Mouse (Mus musculus): ENCODE measurements at regions not wholly inside any gene's neighbourhood (a gene's known extent, or its start where the extent isn't known, plus 50 kb on each side); places are given as distances from the start of the nearest gene placed in this dataset.
A peak's percentile ranks its signal among the peaks of the same experiment; 100 is the strongest.

DNA sequence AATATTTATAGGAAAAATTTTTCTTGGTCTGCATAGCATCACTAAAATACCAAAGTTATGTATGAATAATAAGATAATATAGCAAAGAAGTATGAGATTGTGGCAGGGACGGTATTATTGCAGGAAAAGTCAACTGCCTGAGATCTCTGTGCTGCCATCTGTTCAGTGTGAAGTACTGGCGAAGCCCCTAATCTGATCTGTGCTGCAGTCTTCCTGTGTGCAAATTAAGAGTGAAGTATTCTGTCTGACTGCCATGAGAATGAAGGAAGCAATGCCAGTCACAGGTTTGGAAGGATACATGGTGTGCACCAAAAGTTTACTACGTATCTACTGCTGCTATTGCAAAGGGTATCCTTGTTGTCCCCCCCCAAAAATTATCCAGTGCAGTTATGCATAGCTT, 501.5 kb downstream of the Rab28 start:
- no peak for DNase-seq (ENCODE audit: low spot score in 2 of 2)

- DNase-seq (ENCODE audit: low spot score in 2 of 2), result no peak
Measured at GRCm38 (mm10) chr5:41204417-41204816, 503.5 kb downstream of the Rab28 start.

GRCm38 (mm10) chr5:41187193-41187592, 520.8 kb downstream of the Rab28 start:
- no peak for DNase-seq (ENCODE audit: low spot score in 2 of 2)

DNA sequence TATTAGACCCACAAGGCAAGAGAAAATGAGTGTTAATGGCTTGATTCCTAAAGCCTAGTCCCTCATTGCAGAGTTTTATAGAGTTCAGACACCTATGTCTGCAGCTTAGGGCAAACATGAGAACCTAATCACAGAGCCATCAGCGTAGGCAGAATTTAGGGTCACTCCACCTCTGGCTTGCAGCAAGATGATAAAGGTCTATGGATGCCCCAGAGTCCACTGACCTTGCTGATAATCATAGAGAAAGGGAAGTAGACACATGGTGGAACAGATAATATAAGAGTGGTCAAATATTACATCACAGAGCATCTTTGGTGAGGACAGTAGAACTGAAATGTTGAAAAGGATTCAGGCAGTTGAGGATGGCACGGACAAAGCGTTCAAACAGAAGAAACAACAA, 530.7 kb downstream of the Rab28 start:
- DNase-seq (ENCODE audit: low spot score in 2 of 2), result no peak

GRCm38 (mm10) chr5:41165870-41166626, 541.9 kb downstream of the Rab28 start:
- DNase-seq (ENCODE audit: low spot score in 2 of 2), result no peak

- DNase-seq (ENCODE audit: low spot score in 2 of 2), result no peak
Measured at GRCm38 (mm10) chr5:41125050-41125449, 582.9 kb downstream of the Rab28 start.

DNA sequence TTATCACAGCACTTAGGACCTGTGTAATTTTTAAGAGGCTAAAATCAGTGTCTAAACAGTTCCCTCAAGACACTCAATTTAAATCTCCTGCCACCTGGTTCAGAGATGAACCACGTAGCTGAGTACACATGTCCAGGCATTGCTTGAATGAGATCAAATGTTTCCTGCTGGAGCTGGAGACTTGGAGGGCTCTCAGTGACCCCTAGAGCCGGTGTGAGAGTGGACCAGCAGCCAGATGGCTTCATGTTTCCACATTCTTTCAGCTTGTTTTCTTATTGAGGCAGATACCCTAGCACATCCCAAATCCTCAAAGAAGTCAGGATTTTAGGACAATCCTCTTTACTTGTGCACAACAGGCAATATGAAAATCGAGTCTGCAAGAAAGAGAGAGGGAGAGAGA, 590.3 kb downstream of the Rab28 start:
- DNase-seq (ENCODE audit: low spot score in 2 of 2), result no peak

DNA sequence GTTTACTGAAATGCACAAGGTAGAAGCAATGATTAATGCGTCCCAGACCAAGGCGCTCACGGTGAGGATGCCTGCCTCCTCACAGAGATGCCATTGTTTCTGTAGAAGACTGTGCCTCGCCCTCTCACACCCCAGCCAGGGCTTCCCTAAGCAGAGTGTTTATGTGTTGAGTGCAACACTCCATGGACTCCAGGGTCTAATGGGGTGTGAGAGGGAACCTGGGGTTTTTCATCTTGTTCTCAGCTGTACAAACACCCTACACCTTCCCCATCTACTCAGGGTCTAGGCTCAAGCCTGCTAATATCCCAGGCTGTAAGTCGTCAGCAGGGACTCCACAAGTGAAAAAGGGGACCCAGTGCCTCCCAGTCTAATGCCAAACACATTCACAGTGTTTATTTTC, 620.2 kb downstream of the Rab28 start:
- no peak for DNase-seq (ENCODE audit: low spot score in 2 of 2)

GRCm38 (mm10) chr5:41076412-41076811, 631.5 kb downstream of the Rab28 start:
- DNase-seq (ENCODE audit: low spot score in 2 of 2), result no peak

DNA sequence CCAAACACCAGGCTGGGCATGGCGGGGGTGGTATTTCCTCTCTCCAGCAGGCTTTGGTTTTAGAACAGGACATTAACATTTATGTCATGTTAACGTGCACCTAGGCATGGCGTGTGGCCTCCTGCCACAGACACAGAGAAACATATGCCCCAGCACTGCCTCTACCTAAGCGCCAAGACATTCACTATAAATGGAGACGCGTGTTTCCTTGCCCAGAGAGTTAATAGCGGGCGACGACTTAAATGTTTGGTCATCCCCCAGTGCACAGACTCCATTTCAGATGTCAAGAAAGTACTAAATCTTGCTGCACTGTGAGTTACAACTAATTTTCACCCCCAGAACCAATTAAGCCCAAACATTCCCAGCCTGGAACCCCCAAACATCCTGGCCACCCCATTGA, 646.3 kb downstream of the Rab28 start:
- no peak for DNase-seq (ENCODE audit: low spot score in 2 of 2)

- no peak for DNase-seq (ENCODE audit: low spot score in 2 of 2)
Measured at GRCm38 (mm10) chr5:41061222-41061621, 646.7 kb downstream of the Rab28 start.

GRCm38 (mm10) chr5:41058015-41058414, 649.9 kb downstream of the Rab28 start:
- DNase-seq (ENCODE audit: low spot score in 2 of 2), result no peak

- DNase-seq (ENCODE audit: low spot score in 2 of 2), result no peak
Measured at GRCm38 (mm10) chr5:41051948-41052347, 656.0 kb downstream of the Rab28 start.

- no peak for DNase-seq (ENCODE audit: low spot score in 2 of 2)
Measured at GRCm38 (mm10) chr5:41048515-41048914, 659.4 kb downstream of the Rab28 start.

GRCm38 (mm10) chr5:41045221-41045620, 662.7 kb downstream of the Rab28 start:
- DNase-seq (ENCODE audit: low spot score in 2 of 2), result no peak

DNA sequence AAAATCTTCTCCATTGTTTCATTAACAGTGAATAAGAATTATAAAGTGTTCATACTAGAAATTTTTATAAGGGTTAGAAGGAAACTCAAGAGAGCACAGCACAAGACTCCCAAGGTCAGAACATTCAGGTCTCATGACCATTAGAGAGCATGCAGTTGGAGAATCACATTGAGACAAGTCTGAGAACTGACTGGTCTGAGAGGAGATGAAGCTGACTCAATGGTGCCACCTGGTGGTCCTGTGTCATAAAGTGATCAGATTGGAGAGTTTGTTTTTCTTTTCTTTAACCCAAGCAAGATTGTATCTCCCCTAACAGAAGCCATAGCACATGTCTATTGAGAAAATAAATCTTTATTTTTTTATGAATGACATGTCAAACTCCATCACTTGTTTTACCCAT, 663.5 kb downstream of the Rab28 start:
- peak; percentile 27 to 34 for DNase-seq (ENCODE audit: low spot score in 2 of 2)

GRCm38 (mm10) chr5:41038790-41039189, 669.2 kb downstream of the Rab28 start:
- DNase-seq (ENCODE audit: low spot score in 2 of 2), result no peak

GRCm38 (mm10) chr5:41006692-41007091, 701.3 kb downstream of the Rab28 start:
- no peak for DNase-seq (ENCODE audit: low spot score in 2 of 2)

GRCm38 (mm10) chr5:40986562-40986961, 721.4 kb downstream of the Rab28 start:
- DNase-seq (ENCODE audit: low spot score in 2 of 2), result no peak

DNA sequence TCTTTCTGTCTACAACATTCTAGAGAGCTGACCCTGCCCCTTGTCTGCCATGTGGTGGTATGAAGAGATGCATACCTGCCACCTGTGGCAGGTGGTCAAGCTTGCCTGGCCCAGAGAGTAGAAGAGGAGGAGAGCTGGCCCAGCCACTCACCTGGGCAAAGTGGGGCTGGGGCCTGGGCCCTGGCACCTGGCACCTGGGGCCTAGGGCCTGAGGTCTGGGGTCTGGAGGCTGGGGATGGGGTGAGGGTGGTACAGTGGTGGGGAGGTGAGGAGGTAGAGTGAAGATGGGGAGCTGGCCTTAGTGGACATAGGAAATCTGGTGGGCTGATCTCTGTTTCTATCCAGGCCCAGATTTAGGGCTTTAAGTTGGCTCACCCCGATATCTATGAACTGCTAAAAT, 733.1 kb downstream of the Rab28 start:
- DNase-seq (ENCODE audit: low spot score in 2 of 2), result no peak

- peak; percentile 8 to 19 for DNase-seq (ENCODE audit: low spot score in 2 of 2)
Measured at GRCm38 (mm10) chr5:40952901-40953595, 754.9 kb downstream of the Rab28 start.

DNA sequence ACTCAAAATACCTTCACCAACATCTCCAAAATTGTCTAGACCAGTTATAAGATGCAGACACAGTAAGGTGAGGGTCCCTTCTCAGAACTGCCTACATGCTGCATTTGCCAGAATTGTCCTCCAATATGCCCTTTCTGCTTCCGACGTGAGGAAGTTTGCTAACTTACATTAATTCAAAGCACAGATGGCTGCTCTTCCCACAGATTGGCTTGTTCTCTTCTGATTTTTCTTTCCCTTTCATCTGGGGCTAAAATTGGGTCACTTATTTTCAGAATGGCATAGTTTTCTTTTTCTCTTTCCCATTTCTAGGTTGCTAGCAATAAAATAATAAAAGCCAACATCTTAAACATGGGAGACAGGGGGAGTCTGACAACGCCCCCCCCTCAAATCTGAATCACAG, 778.8 kb downstream of the Rab28 start:
- no peak for DNase-seq (ENCODE audit: low spot score in 2 of 2)

DNA sequence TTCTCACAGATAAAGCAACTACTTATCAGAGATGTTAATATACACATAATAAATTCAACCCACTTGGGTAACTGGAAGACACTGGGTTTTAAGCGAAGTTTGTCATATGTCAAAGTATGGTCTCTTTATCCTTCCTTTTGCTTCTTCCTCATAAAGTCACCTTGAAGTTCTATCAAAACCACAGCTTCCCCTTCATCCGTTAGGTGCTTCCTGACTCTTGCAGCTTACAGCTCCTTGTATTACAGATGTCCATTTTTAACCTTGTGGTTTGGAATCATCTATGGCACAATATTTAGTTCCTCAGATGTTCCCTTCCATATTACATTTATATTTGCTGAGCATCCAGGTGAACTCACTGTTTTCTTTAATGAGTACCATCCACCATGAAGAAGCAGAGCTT, 787.0 kb downstream of the Rab28 start:
- no peak for DNase-seq (ENCODE audit: low spot score in 2 of 2)

Measured in urinary bladder, adult 18-20 months (tissue).